Mouse (Mus musculus) MN1 (cell line): ENCODE measurements around the gene Il1r1.

Experiments used
- DNase-seq: peaks from one replicate; pipeline ENCODE4 v3.0.0-alpha.2; 2016; ENCODE audit warnings: low spot score

The Il1r1 gene

DNA sequence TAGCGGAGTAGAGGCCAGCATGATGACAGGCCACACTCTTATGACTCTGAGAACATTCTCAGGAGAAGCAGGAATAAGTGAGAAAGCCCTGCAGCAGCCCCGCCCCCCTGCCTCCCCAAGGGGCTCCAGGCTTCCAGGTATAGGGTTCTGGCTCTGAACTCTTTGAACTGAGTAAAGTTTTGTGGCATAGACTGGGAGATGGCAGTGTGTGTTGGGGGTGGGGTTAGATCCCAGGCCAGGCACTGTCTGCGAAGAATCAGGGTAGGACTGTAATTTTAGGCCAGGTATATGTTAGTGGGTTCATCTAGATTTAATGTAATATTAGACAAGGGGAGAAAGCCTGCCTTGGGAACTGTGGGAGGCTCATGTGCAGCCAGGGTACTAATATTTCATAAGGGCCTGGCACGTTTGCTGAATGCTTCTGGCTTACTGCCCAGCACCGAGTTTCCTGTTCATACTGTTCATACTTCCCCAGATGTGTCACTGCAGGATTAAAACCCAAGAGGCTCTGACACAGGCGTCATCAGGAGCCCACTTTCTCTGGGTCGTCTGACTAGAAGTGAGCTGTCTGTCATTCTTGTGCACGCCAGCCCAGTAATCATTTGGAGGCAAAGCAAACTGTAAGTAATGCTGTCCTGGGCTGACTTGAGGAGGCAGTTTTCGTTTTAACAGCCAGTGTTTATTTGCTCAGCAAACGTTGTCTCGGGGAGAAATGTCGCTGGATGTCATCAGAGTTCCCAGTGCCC is at the start of gene Il1r1:
Gene Il1r1, plus strand, starts transcription at position 542 of the 746 bp plus-strand sequence.
- DNase-seq: no peak

DNA sequence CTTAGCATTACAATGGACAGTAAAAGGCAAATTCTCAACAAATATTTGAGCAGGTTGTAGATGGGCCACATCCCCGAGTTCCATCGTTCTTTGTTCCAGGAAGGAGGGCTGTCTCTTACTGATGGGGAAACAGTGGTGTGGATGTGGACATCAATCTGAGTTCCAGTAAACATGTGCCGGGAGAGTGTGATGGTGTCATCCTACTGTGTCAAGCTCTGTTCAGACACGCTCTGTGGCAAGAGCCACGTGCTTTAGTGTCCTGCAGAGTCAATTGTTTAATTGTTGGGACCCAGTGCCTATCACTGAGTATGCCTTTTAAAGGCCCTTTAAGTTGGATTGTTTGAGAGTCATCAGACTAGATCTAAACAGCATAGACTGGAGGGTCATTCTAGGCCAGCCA is 49.8 kb upstream of the Il1r1 start:
- no peak for DNase-seq

DNA sequence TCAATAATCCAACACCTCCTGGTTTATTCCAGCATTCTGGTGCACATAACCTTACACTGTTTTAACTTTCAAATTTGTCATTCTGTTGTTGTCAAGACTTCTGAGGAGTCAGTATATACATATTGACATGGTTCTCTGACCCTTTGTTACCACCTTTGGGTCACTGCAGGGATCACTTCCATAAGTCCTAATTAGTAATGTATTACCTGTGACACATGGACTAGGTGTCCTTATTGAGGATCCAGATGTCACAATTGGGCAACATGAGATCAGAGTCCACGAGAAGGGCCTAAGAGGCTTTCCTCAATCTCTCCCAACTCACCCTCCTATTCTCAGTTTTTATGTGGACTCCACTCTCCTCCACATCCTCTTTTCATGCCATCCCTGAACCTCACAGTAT is 49.1 kb upstream of the Il1r1 start:
- no peak for DNase-seq

DNA sequence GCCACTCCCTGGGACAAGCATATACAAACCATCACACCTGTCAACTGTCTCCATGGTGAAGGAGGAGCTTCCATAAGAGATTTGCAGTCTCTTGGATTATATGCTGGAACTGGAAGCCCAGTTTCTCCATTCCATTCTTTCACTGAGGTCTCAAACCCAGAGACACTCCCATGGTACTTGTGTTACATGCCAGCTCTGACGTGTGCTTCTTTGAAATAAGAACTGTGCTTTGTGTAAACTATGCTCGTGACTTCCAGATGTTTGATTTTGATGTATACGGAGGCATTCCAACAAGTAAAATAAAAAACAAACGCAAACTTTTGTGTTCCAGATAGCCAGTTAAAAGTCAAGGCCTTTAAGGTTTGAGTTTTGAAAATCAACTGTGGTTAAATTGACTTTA is 45.8 kb upstream of the Il1r1 start:
- DNase-seq: no peak

DNA sequence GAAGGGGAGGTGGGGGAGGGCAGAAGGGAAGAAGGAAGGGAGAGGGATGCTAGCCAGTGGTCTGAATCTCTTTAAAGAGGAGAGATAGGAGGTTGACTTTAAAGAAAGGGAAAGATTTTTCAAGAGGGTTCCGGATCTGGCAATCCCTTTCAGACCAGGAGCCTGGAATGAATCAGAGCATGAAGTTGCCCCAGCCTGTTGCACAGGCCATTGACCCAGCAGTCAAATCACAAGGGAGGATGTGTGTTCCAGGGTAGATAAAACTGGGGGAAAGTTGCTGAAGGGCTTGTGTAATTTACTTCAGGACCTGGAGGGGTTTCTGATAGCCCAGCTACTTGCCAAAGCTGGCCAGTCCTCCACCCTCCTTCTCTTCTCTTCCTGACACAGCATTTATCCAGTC is 45.4 kb upstream of the Il1r1 start:
- DNase-seq: no peak

DNA sequence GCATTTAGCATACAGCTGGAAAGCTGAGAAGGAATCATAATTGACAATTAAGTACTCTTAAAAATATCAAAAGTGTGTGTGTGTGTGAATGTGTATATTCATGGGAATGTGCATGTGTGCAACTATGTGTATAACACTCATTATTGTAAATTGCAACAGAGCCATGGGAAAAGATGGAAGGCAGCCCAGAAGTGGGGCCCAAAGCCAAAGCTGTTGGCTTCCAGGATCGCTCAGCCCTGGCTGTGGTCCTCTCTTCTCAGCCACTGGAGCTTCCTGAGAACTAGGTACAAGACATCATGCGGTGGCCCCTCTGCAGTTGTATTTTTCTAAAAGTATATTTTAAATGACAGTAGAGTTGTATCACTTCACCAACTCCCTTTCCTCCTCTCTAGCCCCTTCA is 44.0 kb upstream of the Il1r1 start:
- no peak for DNase-seq

DNA sequence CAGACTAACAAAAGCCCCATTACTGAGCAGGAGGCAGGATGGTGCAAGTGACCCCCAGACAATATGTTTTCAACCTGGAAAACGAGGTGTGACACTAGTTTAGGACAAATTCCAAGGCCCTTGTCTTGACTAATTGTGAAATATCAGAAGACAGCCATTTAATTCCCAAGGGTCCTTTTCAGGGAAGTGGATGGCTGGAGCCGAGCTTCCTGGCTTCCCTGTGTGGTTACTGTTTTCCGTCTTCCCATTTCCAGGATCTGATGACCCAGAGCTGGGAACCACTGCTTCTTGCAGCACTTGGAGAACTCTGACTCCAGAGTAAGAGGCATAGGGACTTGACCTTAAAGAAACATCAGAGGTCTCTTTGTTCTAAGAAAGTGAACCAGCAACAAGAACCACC is 43.2 kb upstream of the Il1r1 start:
- DNase-seq: no peak

DNA sequence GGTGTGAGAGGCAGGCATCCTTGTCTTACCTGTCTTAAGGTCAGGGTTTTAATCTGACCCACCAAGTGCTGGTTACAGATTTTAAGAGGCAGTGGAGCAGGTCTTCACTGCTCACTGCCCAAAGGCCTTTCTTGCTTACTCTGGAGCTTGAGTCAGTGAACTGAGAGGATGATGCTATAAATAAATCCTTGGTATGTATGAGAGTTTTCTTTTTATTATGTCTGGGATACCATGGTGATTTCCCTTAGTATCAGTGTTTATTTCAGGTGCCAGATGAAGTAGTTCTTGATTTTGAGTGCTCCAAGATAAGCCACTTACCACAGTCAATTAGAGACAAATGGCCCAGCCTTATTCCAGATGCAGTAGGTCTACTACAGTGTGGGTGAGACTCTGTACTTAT is 41.5 kb upstream of the Il1r1 start:
- DNase-seq: no peak

DNA sequence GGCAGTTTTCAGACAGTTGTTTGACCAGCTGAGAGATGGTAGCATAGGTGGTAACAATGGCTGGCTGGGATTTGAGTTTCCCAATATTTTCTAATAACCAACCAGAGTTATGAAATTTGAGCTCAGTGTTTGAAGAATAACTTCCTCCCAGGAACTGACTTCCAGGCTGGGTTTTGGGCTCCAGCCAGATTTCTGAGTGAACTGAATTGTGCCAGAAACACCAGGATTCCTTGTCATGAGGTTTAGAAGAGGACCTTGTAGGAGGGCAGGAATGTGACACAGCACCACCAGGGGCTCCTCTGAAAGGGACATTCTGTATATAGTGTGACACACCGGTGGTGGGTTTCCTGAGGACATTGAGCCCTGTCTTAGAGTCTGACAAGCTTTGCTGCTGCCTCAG is 36.9 kb upstream of the Il1r1 start:
- DNase-seq: no peak

DNA sequence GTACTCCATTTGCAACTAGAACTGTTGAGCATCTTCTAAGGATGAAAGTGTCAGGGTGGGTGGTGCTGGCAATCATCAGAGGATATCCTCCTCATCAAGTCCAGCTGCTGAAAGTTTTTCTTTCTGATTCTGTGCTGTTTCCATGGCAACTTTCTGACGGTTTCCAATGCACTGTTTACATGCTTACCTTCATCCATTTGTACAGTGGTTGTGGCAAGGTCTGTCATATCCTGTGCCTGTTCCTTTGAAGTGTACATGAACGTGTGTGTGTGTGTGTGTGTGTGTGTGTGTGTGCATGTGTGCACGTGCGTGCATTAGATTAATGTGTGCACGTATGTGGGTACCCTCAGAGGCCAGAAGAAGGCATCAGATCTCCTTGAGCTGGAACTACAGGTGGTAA is 34.9 kb upstream of the Il1r1 start:
- DNase-seq: no peak

DNA sequence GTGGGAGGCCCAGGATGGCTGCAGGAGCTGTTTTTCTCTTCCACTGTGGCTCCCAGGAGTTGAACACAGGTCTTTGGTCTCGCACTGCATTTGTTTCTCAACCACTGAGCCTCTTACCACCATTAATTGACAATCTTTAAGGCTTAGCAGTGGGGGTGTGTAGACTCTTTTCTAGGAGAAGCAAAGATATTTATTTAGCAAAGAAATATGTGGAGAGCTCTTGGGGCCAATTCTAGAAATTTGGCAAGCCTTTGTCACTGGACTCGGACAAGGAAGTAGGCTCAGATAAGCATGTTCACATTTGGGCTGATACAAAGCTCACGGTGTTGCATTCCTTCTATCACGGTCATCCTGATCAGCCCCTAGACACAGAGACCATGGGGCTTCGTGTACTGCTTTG is 34.0 kb upstream of the Il1r1 start:
- DNase-seq: no peak

DNA sequence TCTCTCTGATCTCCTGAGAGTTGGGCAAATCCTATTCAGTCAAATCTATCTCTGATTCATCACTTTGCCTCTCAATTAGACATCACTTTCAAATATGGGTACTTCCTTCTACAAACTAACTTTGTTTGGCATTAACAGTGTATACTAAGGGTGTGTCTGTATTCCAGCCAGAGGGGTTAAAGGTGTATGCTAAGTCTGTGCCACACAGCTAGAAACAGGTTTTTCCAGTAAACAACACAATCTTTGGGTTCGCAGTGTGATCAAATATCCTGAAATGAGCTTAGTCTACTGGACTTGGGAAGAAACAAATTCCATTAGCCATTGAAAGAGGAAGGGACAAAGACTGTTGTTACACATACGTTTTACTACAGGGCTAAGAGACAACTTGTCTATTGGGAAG is 30.6 kb upstream of the Il1r1 start:
- no peak for DNase-seq

DNA sequence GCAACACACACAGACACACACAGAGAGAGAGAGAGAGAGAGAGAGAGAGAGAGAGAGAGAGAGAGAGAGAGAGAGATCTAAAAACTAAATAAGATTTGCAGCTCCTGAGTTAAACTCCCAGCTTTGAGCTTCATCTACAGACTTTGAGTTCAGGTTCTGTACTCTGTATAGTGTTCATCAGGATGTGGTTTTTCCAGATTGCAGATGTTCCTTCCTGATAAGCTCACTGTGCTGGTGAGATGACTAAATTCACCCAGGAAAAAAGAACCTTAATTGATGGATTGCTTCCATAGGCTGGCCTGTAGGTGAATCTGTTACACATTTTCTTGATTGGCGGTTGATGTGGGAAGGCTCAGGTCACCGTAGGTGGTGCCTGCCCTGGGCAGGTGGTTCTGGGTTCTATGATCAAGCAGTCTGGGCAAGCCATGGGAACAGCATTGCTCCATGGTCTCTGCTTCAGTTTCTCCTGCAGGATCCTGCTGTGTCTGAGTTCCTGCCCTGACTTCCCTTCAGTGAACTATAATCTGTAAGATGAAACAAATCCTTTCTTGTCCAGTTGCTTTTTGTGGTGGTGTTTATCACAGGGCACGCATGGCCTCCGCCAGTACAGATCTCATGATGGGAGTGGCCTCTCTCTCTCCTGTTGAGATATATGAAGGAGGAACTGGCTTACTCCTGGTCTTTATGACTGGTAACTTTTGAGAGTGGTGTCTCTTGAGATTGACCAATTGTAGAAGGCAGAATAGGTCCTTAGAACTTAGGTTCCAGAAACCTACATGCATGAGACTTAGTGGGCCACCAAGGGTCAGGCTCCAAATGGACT is 11.3 kb upstream of the Il1r1 start:
- DNase-seq: no peak

DNA sequence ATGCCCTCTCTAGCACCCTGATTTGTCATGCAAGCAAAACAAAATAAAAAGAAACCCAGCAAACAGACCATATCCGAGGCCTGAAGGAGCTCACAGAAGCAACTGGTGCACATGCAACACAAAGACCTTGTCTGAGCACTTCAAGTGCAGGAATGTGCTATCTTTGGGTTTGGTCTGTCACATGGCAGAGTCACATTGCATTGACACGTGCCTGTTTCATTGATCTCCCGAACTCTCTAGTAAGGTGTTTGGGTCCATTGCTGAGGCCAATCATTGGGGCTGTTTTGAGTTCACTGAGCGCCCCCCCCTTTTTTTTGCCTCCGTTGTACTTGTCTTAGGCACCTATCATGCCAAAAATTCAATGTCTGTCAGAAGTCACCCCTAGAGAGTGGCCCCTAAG is 7.4 kb upstream of the Il1r1 start:
- no peak for DNase-seq

DNA sequence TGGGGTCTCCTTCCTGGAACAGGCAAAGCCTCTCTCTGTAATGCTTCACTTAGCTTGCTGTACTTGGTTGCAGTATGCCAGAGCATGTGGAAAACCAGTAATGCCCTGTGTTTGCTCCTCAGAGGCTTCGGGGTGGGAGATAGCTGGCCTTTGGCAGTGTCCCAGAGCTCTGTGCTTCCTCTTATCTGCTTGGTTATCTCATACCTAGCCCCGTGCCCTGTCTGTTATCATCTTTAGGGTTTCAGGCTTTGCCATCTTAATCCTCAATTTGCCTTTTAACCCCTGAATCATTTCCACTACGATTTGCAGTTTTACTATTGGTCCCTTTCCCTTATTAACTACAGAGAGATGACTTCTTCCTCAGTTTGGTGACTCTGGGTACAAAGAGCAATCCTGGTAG is 6.3 kb upstream of the Il1r1 start:
- no peak for DNase-seq

DNA sequence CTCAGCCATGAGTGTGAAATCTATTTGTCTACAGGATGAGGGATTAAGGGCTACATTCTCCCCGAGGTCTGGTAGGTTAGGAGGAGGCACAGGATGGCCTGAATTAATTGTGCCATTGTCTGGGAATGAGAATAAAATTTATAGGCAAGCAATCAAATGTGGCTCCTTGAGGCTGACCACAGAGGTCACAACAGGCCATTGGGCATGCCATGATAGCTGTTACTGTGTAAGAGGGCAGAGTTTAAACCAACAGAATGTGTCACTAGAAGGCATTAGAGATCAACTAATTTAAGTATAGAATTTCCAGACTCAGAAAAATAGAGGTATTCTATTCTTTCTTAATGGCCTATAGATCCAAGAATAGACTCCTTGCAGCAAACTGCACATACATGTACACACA is 4.3 kb upstream of the Il1r1 start:
- DNase-seq: no peak

DNA sequence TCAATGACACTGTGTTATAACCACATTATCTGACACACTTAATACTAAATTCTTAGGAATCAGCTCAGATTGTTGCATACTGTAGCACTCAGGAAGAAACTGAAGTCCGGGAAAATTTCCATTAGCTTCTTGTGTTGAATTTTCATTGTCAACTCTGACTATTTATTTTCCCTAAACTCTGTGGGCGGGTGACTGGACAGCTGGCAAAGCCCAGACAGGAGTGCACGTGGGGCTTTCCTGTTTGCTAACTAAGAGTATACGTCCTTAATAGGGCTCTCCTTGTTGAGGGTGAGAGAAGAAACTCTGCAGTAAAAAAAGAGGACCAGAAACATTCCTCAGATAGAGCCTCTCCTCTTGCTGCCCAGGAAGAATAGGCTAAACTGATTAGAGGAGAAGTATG is 3.0 kb upstream of the Il1r1 start:
- no peak for DNase-seq

DNA sequence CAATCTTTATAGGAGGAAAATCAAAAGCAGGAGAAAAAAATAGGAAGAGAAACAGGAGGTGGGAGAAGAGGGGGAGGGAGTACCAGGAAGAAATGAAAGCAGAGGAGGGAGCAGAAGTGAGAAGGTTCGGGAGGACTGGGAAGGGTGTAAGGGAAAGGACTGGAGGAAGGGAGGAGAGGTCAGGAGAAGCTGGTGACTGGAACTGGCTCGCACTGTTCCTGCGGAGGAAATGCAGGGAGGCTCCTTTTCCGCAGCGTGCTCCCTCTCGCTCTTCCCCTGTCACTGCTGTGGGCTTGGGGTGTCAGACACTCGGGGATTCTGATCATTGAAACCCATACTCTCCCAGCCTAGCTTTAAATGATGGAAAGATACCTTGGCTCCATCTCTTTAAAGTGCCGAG is 2.2 kb upstream of the Il1r1 start:
- DNase-seq: no peak

DNA sequence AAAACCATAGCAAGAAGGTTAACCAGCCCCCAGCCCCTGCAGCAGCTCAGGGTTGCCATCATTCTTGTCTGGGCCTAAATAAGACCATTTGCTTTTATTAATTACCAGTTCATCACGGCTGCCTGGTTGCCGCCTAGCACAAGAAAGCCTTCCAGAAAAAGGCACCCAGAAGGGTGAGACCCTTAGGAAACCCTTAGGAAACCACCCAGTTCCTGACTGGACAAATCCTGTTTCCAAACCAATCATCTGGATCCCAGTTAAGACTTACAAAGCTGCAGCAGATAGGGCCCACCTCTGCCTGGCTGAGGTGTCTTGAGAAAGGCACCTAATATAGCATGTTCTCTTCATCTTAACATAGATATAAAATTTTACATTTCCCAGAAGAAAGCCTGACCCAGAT is 1.3 kb upstream of the Il1r1 start:
- no peak for DNase-seq

DNA sequence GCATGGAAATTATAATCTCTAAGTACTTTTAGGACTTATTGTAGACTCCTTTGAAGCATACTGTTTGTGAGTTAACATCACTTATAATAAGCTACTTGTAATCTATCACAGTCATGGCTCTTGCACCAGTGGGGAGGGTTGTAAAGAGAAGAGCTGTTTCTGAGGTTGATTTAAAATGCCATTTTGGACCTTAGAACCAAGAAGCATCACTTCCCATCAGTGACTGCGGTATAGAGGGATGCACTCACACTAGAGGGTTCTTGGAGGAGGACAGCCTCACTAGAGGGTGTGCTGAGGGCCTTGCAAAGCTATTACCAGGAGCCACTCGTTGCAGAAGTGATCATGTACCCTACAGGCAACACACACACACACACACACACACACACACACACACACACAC is 700 bp downstream of the Il1r1 start:
- DNase-seq: no peak

DNA sequence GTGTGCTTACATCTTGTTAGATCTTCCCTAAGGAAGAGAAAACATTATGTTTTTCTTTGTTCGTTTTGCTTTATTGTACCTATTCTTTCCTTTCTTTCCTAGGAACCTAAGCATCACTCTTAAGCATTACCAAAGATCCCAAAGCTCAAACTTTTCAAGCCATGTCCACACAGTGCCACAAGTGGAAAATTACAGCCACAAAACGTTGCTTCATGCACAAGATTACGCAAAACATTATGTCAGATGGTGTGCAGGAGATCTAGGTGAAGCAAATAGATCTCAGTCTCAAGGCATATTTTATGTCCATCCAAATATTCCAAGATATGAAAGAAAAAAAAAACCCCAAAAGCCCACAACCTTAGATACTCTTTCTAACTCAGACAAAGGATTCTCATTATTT is 4.2 kb downstream of the Il1r1 start:
- no peak for DNase-seq

DNA sequence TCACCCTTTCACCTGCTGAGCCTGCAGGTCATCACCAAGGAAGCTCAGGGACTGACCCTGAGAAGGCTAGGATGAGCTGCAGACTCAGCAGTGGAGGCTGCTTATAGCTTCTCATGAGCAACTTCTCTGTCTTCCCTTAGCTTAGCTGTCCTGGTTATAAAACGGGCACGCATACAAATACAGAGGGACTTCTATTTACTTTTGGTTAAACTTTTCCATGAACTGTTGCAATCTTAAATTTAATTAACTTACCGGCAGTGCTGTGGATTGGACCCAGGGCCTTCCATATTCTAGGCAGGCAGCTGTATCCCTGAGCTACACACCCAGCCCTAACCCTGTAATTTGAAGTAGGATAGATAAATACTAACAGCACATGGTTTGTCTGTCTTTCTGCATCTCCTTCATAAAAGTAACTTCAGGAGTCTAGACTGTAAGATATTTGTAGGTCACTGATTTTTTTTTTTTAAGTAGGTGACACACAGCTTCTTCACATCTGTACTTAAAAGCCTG is 4.9 kb downstream of the Il1r1 start:
- DNase-seq: no peak

DNA sequence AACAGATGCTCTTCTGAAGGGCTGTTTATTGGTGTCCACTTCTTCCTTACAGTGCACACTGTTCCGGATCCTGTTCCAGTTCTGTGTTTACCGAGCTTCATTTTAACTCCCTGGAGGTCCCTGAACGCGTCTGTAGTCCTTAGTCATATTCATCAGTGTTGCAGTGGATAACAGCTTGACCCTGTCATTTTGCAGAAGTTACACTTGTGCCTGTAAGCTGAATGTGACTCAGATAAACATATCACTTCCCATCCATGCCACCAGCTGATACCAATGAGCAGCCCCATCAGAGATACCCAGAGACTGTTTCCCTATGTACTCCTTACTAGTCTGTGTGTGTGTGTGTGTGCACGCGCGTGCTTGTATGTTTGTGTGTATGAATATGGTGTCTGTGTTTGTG is 5.5 kb downstream of the Il1r1 start:
- no peak for DNase-seq

DNA sequence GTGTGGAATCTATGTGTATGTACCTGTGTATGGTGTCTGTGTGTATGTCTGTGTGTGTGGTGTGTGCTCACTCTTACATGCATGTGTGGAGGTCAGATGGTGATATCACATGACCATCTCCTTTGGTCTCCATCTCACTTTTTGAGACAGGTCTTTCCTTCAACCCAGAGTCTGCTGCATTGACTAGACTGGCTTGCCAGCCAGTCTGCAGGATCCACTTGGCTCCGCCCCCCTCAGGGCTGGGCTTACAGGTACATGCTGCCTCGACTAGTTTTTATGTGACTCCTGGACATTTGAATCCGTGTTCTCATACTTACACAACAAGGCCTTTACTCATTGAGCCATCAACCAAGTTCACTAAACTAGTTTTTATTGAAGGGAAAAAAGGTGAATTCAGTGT is 6.2 kb downstream of the Il1r1 start:
- no peak for DNase-seq
